Mouse (Mus musculus): Measurements from ENCODE around the gene Nfatc3.

DNA sequence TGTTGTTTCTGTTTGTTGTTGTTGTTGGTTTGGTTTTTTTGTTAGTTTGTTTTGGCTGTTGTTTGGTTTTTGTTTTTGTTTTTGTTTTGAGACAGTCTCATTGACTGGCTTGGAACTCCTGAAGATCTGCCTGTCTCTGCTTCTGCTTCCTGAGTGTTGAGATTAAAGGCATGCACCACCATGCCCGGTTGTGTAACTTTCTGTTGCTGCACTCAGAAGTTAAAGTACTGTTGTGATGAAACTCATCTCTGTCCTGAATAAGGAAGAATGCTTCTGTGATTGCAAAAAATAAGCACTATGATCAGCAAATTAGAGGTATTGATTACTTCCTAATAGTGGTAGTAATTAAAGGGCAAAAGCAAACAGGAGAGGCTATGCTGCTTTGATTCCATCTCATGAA lies 47.6 kb downstream of the Nfatc3 start:
- TF ChIP-seq CTCF (IDR thresholded peaks at IDR 0.05; ENCODE audit: low read depth, low read length) (no peak), POLR2A (IDR thresholded peaks at IDR 0.05; ENCODE audit: insufficient read depth, low read length) (no peak)
